Mouse (Mus musculus): ENCODE results near the gene Donson.
A peak's percentile ranks its signal among the peaks of the same experiment; 100 is the strongest.
"Not testable (repeated sequence)": the region's sequence is repeated elsewhere in the genome, so short reads cannot be mapped to it uniquely, and the experiment has no call there.

Gene Donson

GRCm38 (mm10) chr16:91688023-91688618 is 449 bp downstream of the Donson start:
- DNase-seq (ENCODE audit: low read depth) = peak; percentile 31

- DNase-seq (ENCODE audit: low read depth) = no peak
Observed at GRCm38 (mm10) chr16:91686369-91686768, 2.2 kb downstream of the Donson start.

GRCm38 (mm10) chr16:91685526-91685925 is 3.0 kb downstream of the Donson start:
- no peak for DNase-seq (ENCODE audit: low read depth)

GRCm38 (mm10) chr16:91680656-91681055 is 7.9 kb downstream of the Donson start:
- DNase-seq (ENCODE audit: low read depth) = no peak

- peak; percentile 77 for DNase-seq (ENCODE audit: low read depth)
Observed at GRCm38 (mm10) chr16:91678147-91678911, 10.2 kb downstream of the Donson start.

GRCm38 (mm10) chr16:91674500-91674899 is 14.1 kb downstream of the Donson start:
- no peak for DNase-seq (ENCODE audit: low read depth)

GRCm38 (mm10) chr16:91663795-91664194 is 24.8 kb downstream of the Donson start:
- DNase-seq (ENCODE audit: low read depth) = no peak

GRCm38 (mm10) chr16:91662336-91662735 is 26.2 kb downstream of the Donson start:
- DNase-seq (ENCODE audit: low read depth) = no peak

- DNase-seq (ENCODE audit: low read depth) = no peak
Observed at GRCm38 (mm10) chr16:91661397-91661796, 27.2 kb downstream of the Donson start.

- no peak for DNase-seq (ENCODE audit: low read depth)
Observed at GRCm38 (mm10) chr16:91659798-91660197, 28.8 kb downstream of the Donson start.

GRCm38 (mm10) chr16:91658471-91658870 is 30.1 kb downstream of the Donson start:
- DNase-seq (ENCODE audit: low read depth) = no peak

GRCm38 (mm10) chr16:91657285-91657684 is 31.3 kb downstream of the Donson start:
- DNase-seq (ENCODE audit: low read depth) = no peak

GRCm38 (mm10) chr16:91655285-91655684 is 33.3 kb downstream of the Donson start:
- DNase-seq (ENCODE audit: low read depth) = no peak

GRCm38 (mm10) chr16:91652191-91652590 is 36.4 kb downstream of the Donson start:
- no peak for DNase-seq (ENCODE audit: low read depth)

- DNase-seq (ENCODE audit: low read depth) = no peak
Observed at GRCm38 (mm10) chr16:91649781-91650180, 38.8 kb downstream of the Donson start.

- peak; percentile 53 for DNase-seq (ENCODE audit: low read depth)
Observed at GRCm38 (mm10) chr16:91649246-91649645, 39.3 kb downstream of the Donson start.

GRCm38 (mm10) chr16:91648220-91648550 is 40.4 kb downstream of the Donson start:
- peak; percentile 80 for DNase-seq (ENCODE audit: low read depth)

- DNase-seq (ENCODE audit: low read depth) = peak; percentile 98
Observed at GRCm38 (mm10) chr16:91647461-91648219, 40.9 kb downstream of the Donson start, which contains the start of gene Son. Gene Son, plus strand, starts transcription at chr16:91647506.

- DNase-seq (ENCODE audit: low read depth) = peak; percentile 89
Observed at GRCm38 (mm10) chr16:91646681-91647419, 41.7 kb downstream of the Donson start, which contains the start of gene Gart. Gene Gart, minus strand, starts transcription at chr16:91646952.

GRCm38 (mm10) chr16:91645995-91646602 is 42.5 kb downstream of the Donson start:
- DNase-seq (ENCODE audit: low read depth) = peak; percentile 88

GRCm38 (mm10) chr16:91645420-91645819 is 43.1 kb downstream of the Donson start:
- DNase-seq (ENCODE audit: low read depth) = not testable (repeated sequence)

GRCm38 (mm10) chr16:91644901-91645300 is 43.7 kb downstream of the Donson start:
- peak; percentile 46 for DNase-seq (ENCODE audit: low read depth)

All from 416B (cell line).